ENCODE assay signal across 16 mouse cellular contexts in the genomic region with DNA sequence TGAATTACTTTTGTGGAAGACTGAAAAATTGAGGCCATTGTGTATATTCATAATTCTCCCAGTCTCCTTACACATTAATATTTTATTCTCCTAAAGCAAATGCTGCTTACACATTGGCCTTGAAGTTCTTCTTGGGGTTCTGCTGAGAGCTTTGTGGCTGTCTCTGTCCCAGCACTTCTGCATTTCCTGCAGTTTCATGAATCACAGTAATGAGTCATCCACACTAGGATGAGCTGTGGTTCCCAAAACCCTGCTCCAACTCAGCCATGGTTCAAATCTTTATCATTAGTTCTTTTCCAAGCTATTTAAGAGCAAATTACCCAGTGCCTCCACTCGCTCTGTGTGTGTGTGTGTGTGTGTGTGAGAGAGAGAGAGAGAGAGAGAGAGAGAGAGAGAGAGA. TPM values are rescaled to one million over a fixed set of nuclear protein-coding genes. Genes with fewer than 3 reads are reported as not detected.
DNase-seq lines count a peak whose midpoint lies in the region; ATAC-seq and TF ChIP-seq lines count a peak whose summit lies in the region.
"Had no signal": no experiment of that assay in that cellular context is flagged by ENCODE, and none has a peak within 500 bp of the region (broad histone marks: within the 10 kb centered on the region; RNA-seq: fewer than 3 reads in every experiment).

No protein-coding gene starts in this region.

- 0 out of 2 replicates have a peak overlapping the region, but pooled peaks have one; percentile 46 for H3K27ac ChIP-seq in layer of hippocampus, adult 2 months
- peak overlapping the region; percentile 70 for H3K27ac ChIP-seq in embryonic fibroblast, embryonic 13.5 days (ENCODE audit: insufficient read depth, low read length)
- peak overlapping the region; percentile 41; the same call in 1 of the 2 replicates for H3K27ac ChIP-seq in stomach, embryonic 16.5 days (ENCODE audit: low read length)
- H3K27ac ChIP-seq in midbrain, embryonic 15.5 days = no peak overlapping the region
- H3K27ac ChIP-seq: liver, embryonic 15.5 days had no signal

- DNase-seq in layer of hippocampus, adult 2 months (ENCODE audit: low spot score in 2 of 2) = no peak
- DNase-seq in layer of hippocampus, postnatal 10 days (ENCODE audit: low spot score in 2 of 2) = no peak
- DNase-seq in MN1 (ENCODE audit: low spot score) = peak; percentile 7
- no peak for DNase-seq in gastrocnemius, postnatal 25 days
- DNase-seq: adrenal gland, postnatal 10 days; cerebellum, adult 2 months; heart, postnatal 4 days; kidney, postnatal 4 days had no signal

- no peak overlapping the region for H3K9ac ChIP-seq in stomach, embryonic 16.5 days (ENCODE audit: low read length)
- no peak overlapping the region for H3K9ac ChIP-seq in midbrain, embryonic 15.5 days
- H3K9ac ChIP-seq: liver, embryonic 15.5 days had no signal

- no peak for TF ChIP-seq CTCF in layer of hippocampus, adult 2 months (conservative IDR thresholded peaks at IDR 0.05)
- no peak for TF ChIP-seq CTCF in embryonic fibroblast, embryonic 13.5 days (IDR thresholded peaks at IDR 0.05; ENCODE audit: borderline replicate concordance, insufficient read depth, low read length)

- peaks cover 9% of the 10 kb centered on the region for H3K4me1 ChIP-seq in embryonic fibroblast, embryonic 13.5 days (ENCODE audit: control insufficient read depth, insufficient read depth, low read length)
- peaks cover 4% of the 10 kb centered on the region; the same call in 1 of the 2 replicates for H3K4me1 ChIP-seq in stomach, embryonic 16.5 days (ENCODE audit: control insufficient read depth, insufficient read depth, low read length)
- H3K4me1 ChIP-seq in midbrain, embryonic 15.5 days = no peaks in the 10 kb centered on the region; the same call in 1 of the 2 replicates

- no peak overlapping the region for H3K4me3 ChIP-seq in layer of hippocampus, adult 2 months
- no peak overlapping the region for H3K4me3 ChIP-seq in embryonic fibroblast, embryonic 13.5 days (ENCODE audit: insufficient read depth, low read length)
- no peak overlapping the region for H3K4me3 ChIP-seq in stomach, embryonic 16.5 days (replicated peaks; ENCODE audit: low read length)
- no peak overlapping the region for H3K4me3 ChIP-seq in midbrain, embryonic 15.5 days
- H3K4me3 ChIP-seq: liver, embryonic 15.5 days; megakaryocyte, embryonic 14.5 days had no signal

- 84% methylated on average over 1 of the region's 1 CpGs for WGBS in stomach, embryonic 16.5 days
- WGBS in midbrain, embryonic 15.5 days = 87% methylated on average over 1 of the region's 1 CpGs

- H3K36me3 ChIP-seq in stomach, embryonic 16.5 days (ENCODE audit: control insufficient read depth, insufficient read depth, low read length) = no peaks in the 10 kb centered on the region
- H3K36me3 ChIP-seq in midbrain, embryonic 15.5 days (replicated peaks) = no peaks in the 10 kb centered on the region
- H3K36me3 ChIP-seq: liver, embryonic 15.5 days had no signal

- H3K4me2 ChIP-seq in stomach, embryonic 16.5 days (ENCODE audit: low read depth, low read length) = no peak overlapping the region
- H3K4me2 ChIP-seq in midbrain, embryonic 15.5 days = no peak overlapping the region
- H3K4me2 ChIP-seq: liver, embryonic 15.5 days had no signal

- H3K27me3 ChIP-seq in stomach, embryonic 16.5 days (ENCODE audit: control insufficient read depth, insufficient read depth, low read length) = no peaks in the 10 kb centered on the region
- H3K27me3 ChIP-seq in midbrain, embryonic 15.5 days (replicated peaks) = no peaks in the 10 kb centered on the region
- H3K27me3 ChIP-seq: liver, embryonic 15.5 days had no signal

- H3K9me3 ChIP-seq in stomach, embryonic 16.5 days (replicated peaks; ENCODE audit: control insufficient read depth, low read length) = no peaks in the 10 kb centered on the region
- H3K9me3 ChIP-seq in midbrain, embryonic 15.5 days = no peaks in the 10 kb centered on the region
- H3K9me3 ChIP-seq: G1E; liver, embryonic 15.5 days; megakaryocyte, embryonic 14.5 days had no signal

- no peak for ATAC-seq in stomach, embryonic 16.5 days (ENCODE audit: insufficient read depth, low FRiP score)
- ATAC-seq in midbrain, embryonic 15.5 days (replicated peaks) = no peak

- TF ChIP-seq POLR2A in embryonic fibroblast, embryonic 13.5 days (IDR thresholded peaks at IDR 0.05; ENCODE audit: low read depth, low read length) = no peak

RNA-seq across cellular contexts. Expression of gene Gpr183, which starts 22.3 kb away (rescaled TPM):
- 1 to 10 TPM in 1 of 2 experiments, under 1 TPM in 1; 0.56 to 1.0 TPM for total RNA-seq in layer of hippocampus, adult 2 months (2021)
- under 1 TPM; 0.71 to 0.83 TPM for total RNA-seq in layer of hippocampus, postnatal 10 days (2021)
- polyA plus RNA-seq in embryonic fibroblast, embryonic 13.5 days (2011; ENCODE audit: insufficient read length, low read depth, missing spikeins) = 0.57 and 1.6 TPM in 2 replicates
- 4.1 and 4.7 TPM in 2 replicates for polyA plus RNA-seq in stomach, embryonic 16.5 days (2015; fragmentation: Nextera tagmentation; extraction: Ambion mirVana)
- polyA plus RNA-seq in midbrain, embryonic 15.5 days (2015; fragmentation: Nextera tagmentation; extraction: Ambion mirVana) = 1.0 and 1.1 TPM in 2 replicates
- under 1 TPM; 0.38 to 0.43 TPM for total RNA-seq in gastrocnemius, postnatal 25 days (2021)

RNA-seq across cellular contexts. Expression of gene Timm8a2, which starts 47.2 kb away (rescaled TPM):
- total RNA-seq in layer of hippocampus, adult 2 months (2021) = not detected
- not detected for total RNA-seq in layer of hippocampus, postnatal 10 days (2021)
- not detected in 2 replicates for polyA plus RNA-seq in embryonic fibroblast, embryonic 13.5 days (2011; ENCODE audit: insufficient read length, low read depth, missing spikeins)
- not detected in 2 replicates for polyA plus RNA-seq in stomach, embryonic 16.5 days (2015; fragmentation: Nextera tagmentation; extraction: Ambion mirVana)
- polyA plus RNA-seq in midbrain, embryonic 15.5 days (2015; fragmentation: Nextera tagmentation; extraction: Ambion mirVana) = not detected in 2 replicates
- total RNA-seq in gastrocnemius, postnatal 25 days (2021) = not detected
- total RNA-seq: G1E; gastrocnemius, adult 18-20 months; heart, postnatal 4 days had no signal
- polyA plus RNA-seq: intestine, embryonic 14.5 days; liver, embryonic 15.5 days had no signal
